Comparison of ENCODE assay signal across 17 mouse cellular contexts in genomic region chr3:74945137-74945536, GRCm38 (mm10).
"Had no signal": no experiment of that assay in that cellular context is flagged by ENCODE, and none has a peak within 500 bp of the region (broad histone marks: within the 10 kb centered on the region; RNA-seq: fewer than 3 reads in every experiment).

No protein-coding gene starts in this region.

- H3K4me1 ChIP-seq: lung, embryonic 15.5 days; megakaryocyte, embryonic 14.5 days; midbrain, embryonic 13.5 days; midbrain, embryonic 15.5 days; neural tube, embryonic 12.5 days; stomach, embryonic 15.5 days had no signal

- H3K27me3 ChIP-seq: lung, embryonic 15.5 days; megakaryocyte, embryonic 14.5 days; midbrain, embryonic 13.5 days; midbrain, embryonic 15.5 days; neural tube, embryonic 12.5 days; stomach, embryonic 15.5 days had no signal

- ATAC-seq: lung, postnatal 0 days; midbrain, embryonic 13.5 days; midbrain, embryonic 15.5 days had no signal

- DNase-seq: lung, adult 2 months; lung, postnatal 14 days; lung, postnatal 36 days; right cerebral cortex, postnatal 14 days; thymus, adult 2 months; thymus, postnatal 25 days; thymus, postnatal 4 days had no signal

- H3K4me2 ChIP-seq: lung, embryonic 15.5 days; midbrain, embryonic 11.5 days; midbrain, embryonic 13.5 days; midbrain, embryonic 15.5 days; neural tube, embryonic 12.5 days; stomach, embryonic 15.5 days had no signal

- H3K36me3 ChIP-seq: lung, embryonic 15.5 days; midbrain, embryonic 13.5 days; midbrain, embryonic 15.5 days; neural tube, embryonic 12.5 days; stomach, embryonic 15.5 days had no signal

- H3K4me3 ChIP-seq: lung, embryonic 15.5 days; megakaryocyte, embryonic 14.5 days; midbrain, embryonic 13.5 days; midbrain, embryonic 15.5 days; neural tube, embryonic 12.5 days; stomach, embryonic 15.5 days had no signal

- H3K9me3 ChIP-seq: lung, embryonic 15.5 days; midbrain, embryonic 13.5 days; midbrain, embryonic 15.5 days; neural tube, embryonic 12.5 days; stomach, embryonic 15.5 days had no signal

- H3K9ac ChIP-seq: lung, embryonic 15.5 days; midbrain, embryonic 13.5 days; midbrain, embryonic 15.5 days; neural tube, embryonic 12.5 days; stomach, embryonic 15.5 days had no signal

- H3K27ac ChIP-seq: lung, embryonic 15.5 days; macrophage; midbrain, embryonic 13.5 days; midbrain, embryonic 15.5 days; neural tube, embryonic 12.5 days; stomach, embryonic 15.5 days; stomach, postnatal 0 days had no signal
